Mouse (Mus musculus) pancreas, adult 10 weeks (tissue): ENCODE data around the gene Abca7. TPM values are rescaled to one million over a fixed set of nuclear protein-coding genes. Genes with fewer than 3 reads are reported as not detected.

Experiments
- polyA plus RNA-seq: library from polyadenylated mRNA; stranded (reverse); fragments of 350-450 nt; fragmentation: Illumina TruSeq; extraction: RNeasy Lipid Tissue Mini Kit (QIAGEN cat#74804); gene quantifications from one replicate; pipeline ENCODE4 v1.2.3, GENCODE M21; 2015; ENCODE audit warnings: low read depth, low replicate concordance; ENCODE audit not compliant: insufficient read depth

Abca7 gene
- 6.0 TPM for polyA plus RNA-seq

GRCm38 (mm10) chr10:79996272-79997033, at the start of gene Abca7:
Gene Abca7, plus strand, starts transcription at chr10:79996494.

GRCm38 (mm10) chr10:79959847-79960601, 36.3 kb upstream of the Abca7 start, which contains the start of gene Wdr18:
Gene Wdr18, plus strand, starts transcription at chr10:79960152.

DNA sequence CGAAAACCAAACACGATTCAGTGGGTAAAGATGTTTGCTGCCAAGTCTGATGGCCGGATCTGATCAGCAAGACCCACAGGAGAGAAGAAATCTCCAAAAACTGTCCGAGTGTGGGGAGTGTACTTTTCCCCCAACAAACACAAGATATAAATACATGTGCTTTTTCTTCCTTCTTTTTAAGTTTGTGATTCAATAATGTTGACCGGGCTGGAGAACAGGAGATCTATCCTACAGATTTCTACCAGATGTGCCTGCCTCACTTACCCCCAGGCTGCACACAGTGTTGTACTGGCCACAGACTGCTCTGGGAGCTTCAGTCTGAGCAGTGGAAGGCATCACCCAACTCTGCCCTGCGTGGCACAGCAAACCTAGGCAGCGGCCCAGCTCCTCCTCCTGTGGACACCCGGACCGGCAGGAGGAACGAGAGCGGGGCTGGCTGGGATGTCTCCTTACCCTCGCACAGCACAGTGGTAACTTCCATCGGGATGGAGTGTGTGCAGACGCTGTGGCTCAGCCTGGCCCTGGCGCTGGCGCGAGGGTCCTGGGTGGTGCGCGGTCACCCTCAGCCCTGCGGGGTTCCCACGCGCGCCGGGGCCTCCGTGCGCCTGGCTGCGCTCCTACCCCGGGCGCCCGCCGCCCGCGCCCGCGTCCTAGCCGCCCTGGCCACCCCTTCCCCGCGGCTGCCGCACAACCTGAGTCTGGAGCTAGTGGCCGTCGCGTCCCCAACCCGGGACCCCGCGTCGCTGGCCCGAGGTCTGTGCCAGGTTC, 25.7 kb upstream of the Abca7 start, which contains the start of gene Grin3b:
Grin3b (plus strand) TSS at position 301 of the 768 bp plus-strand sequence.

GRCm38 (mm10) chr10:79984195-79984816, 12.0 kb upstream of the Abca7 start, which contains the start of gene Tmem259:
Gene Tmem259, minus strand, starts transcription at chr10:79984330.

DNA sequence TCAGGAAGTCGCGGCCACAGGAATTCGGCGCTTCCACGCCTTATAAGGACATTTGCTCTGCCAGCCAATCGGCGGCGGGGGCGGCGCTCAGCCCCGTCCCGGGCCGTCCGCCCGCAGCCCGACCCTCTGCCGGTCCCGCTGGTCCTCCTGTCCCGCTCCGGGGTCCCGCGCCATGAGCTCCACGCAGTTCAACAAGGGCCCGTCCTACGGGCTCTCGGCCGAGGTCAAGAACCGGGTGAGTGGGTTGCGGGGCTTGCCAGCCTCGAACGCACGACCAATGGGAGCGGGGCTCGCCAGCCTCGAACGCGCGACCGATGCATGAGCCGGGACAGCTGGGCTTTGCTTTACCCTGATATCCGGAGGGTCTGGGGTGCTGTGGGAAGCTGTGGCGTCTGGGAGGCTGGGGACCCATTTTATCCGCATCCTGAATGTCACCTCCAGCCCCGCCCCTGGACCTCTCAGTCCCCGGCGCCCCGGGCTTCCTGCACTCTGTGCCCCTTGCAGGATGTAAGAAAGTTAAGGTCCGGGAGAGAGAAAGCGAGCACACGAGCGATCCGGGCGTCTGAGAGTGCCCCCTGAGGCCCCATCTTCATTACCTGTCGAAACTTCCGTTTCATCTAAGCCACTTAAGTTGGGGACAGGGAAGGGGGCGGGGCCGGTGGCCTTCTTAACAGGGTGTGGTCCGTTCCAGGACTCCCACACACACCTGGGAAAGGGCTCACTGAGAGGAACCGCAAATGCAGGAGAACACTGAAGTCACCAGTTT, 7.6 kb upstream of the Abca7 start, which contains the start of gene Cnn2:
Cnn2 (plus strand) TSS at position 79 of the 766 bp plus-strand sequence.

GRCm38 (mm10) chr10:80016511-80016910, 20.2 kb downstream of the Abca7 start, which contains the start of gene Arhgap45:
Gene Arhgap45, plus strand, starts transcription at chr10:80016653.

GRCm38 (mm10) chr10:80039559-80039979, 43.3 kb downstream of the Abca7 start, which contains the start of gene Polr2e:
Gene Polr2e, minus strand, starts transcription at chr10:80039795.

GRCm38 (mm10) chr10:80047041-80047565, 50.8 kb downstream of the Abca7 start, which contains the start of gene Gpx4:
Gene Gpx4, plus strand, starts transcription at chr10:80047166.

Other genes starting within 250 kb of the Abca7 start
- 29.7 TPM for gene Polrmt, start 249.9 kb upstream of the Abca7 start, polyA plus RNA-seq
- not detected for gene Fgf22, start 241.4 kb upstream of the Abca7 start, polyA plus RNA-seq
- gene Rnf126, start 229.5 kb upstream of the Abca7 start, polyA plus RNA-seq = 22.3 TPM
- gene Fstl3, start 219.2 kb upstream of the Abca7 start, polyA plus RNA-seq = 7.2 TPM
- gene Prss57, start 205.5 kb upstream of the Abca7 start, polyA plus RNA-seq = not detected
- gene Palm, start 202.9 kb upstream of the Abca7 start, polyA plus RNA-seq = 13.2 TPM
- 1.3 TPM for gene Misp, start 175.5 kb upstream of the Abca7 start, polyA plus RNA-seq
- gene Ptbp1, start 142.1 kb upstream of the Abca7 start, polyA plus RNA-seq = 39.5 TPM
- 1.1 TPM for gene Prtn3, start 122.0 kb upstream of the Abca7 start, polyA plus RNA-seq
- gene Plppr3, start 121.9 kb upstream of the Abca7 start, polyA plus RNA-seq = 2.6 TPM
- gene Elane, start 110.2 kb upstream of the Abca7 start, polyA plus RNA-seq = not detected
- gene Cfd, start 105.6 kb upstream of the Abca7 start, polyA plus RNA-seq = 168 TPM
- gene Med16, start 87.6 kb upstream of the Abca7 start, polyA plus RNA-seq = 4.0 TPM
- not detected for gene Gm26602, start 85.6 kb upstream of the Abca7 start, polyA plus RNA-seq
- gene Kiss1r, start 79.5 kb upstream of the Abca7 start, polyA plus RNA-seq = not detected
- gene R3hdm4, start 75.3 kb upstream of the Abca7 start, polyA plus RNA-seq = 19.0 TPM
- 1.0 TPM for gene Arid3a, start 69.5 kb upstream of the Abca7 start, polyA plus RNA-seq
- gene Wdr18, start 36.3 kb upstream of the Abca7 start, polyA plus RNA-seq = 6.9 TPM
- not detected for gene Grin3b, start 25.8 kb upstream of the Abca7 start, polyA plus RNA-seq
- gene Tmem259, start 12.2 kb upstream of the Abca7 start, polyA plus RNA-seq = 36.8 TPM
- 13.6 TPM for gene Cnn2, start 7.9 kb upstream of the Abca7 start, polyA plus RNA-seq
- gene Arhgap45, start 20.2 kb downstream of the Abca7 start, polyA plus RNA-seq = 4.5 TPM
- gene Polr2e, start 43.3 kb downstream of the Abca7 start, polyA plus RNA-seq = 33.6 TPM
- gene Gpx4, start 50.7 kb downstream of the Abca7 start, polyA plus RNA-seq = 266 TPM
- gene Sbno2, start 109.1 kb downstream of the Abca7 start, polyA plus RNA-seq = 6.5 TPM
- 77.4 TPM for gene Stk11, start 119.3 kb downstream of the Abca7 start, polyA plus RNA-seq
- 84.2 TPM for gene Atp5d, start 142.1 kb downstream of the Abca7 start, polyA plus RNA-seq
- gene Cbarp, start 144.3 kb downstream of the Abca7 start, polyA plus RNA-seq = 5.9 TPM
- gene Midn, start 151.8 kb downstream of the Abca7 start, polyA plus RNA-seq = 10.8 TPM
- 33.4 TPM for gene Cirbp, start 169.5 kb downstream of the Abca7 start, polyA plus RNA-seq
- gene 1600002K03Rik, start 176.4 kb downstream of the Abca7 start, polyA plus RNA-seq = 7.2 TPM
- gene Efna2, start 183.0 kb downstream of the Abca7 start, polyA plus RNA-seq = 0.50 TPM
- gene Mum1, start 229.9 kb downstream of the Abca7 start, polyA plus RNA-seq = 16.2 TPM